Mouse (Mus musculus) kidney, adult 9 months (tissue): ENCODE data around the gene Eef1akmt4.
"Not testable (repeated sequence)": the region's sequence is repeated elsewhere in the genome, so short reads cannot be mapped to it uniquely, and the experiment has no call there.

Experiments
- DNase-seq: peaks from one replicate; pipeline ENCODE4 v3.0.0; 2022

The Eef1akmt4 gene

DNA sequence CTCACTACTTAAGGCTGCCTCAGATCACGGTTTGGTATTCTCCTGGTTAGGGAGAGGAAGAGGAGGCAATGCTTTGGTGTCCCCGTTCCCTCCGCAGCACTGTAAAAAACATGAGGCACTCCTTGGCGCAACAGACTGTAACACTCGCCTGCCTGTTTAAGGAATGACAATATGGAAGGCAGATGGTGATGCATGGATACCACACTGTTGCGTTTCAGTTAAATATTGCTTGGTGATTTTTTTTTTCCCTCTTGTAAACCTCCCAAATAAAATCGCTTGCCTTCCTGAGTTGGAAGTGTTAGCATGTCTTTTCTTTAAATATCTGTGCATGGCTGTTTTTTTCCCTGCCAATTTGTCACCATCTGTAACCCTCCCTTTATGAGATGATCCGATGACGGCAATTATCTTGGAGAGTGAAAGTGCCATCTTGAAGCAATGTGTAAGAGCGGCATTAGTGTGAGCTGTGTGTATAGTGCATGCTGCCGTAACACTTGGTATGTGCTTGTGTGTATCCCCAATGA, 17.5 kb downstream of the Eef1akmt4 start:
- DNase-seq, result no peak

DNA sequence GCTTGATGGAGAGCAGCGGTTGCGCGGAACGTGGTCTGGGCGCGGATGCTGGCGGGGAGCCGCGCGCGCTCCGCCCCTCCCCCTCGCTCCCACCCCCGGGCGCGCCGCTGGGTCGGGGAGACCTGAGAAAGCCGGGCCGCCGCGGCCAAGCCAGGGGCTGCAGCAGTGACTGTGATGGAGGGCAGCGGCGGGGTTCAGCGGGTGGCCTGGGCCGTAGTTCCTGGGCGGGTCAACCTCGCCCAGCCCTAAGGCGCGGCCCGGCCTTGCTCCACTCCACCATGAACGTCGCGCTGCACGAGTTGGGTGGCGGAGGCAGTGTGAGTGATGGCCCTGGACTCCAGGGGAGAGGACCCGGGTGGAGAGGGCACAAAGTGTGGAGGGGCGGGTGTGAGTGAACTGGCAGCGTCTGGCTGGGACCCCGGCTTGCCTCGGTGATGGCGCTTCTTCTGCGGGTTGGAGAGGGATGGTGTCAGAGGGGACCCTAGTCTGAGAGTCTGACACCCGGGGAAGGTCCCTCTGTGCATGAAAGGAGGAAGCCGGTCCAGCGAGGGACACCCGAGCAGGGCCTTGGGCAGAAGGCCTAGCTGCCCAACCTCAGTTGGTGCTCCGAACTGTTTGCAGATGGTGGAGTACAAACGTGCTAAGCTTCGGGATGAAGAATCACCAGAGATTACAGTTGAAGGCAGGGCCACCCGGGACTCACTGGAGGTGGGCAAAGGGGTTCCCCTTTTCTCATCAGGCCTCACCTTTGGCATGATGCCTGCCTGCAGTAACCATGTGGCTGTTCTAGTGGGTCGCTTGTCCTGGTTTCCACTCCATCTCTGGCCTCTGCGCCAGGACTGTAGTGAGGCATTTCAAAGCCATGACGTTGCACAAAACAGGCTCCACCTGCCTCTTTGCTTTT, 18.6 kb downstream of the Eef1akmt4 start, which contains the start of gene Ece2:
TSS of gene Ece2 (plus strand) at position 98 of the 904 bp plus-strand sequence.
- no peak for DNase-seq

DNA sequence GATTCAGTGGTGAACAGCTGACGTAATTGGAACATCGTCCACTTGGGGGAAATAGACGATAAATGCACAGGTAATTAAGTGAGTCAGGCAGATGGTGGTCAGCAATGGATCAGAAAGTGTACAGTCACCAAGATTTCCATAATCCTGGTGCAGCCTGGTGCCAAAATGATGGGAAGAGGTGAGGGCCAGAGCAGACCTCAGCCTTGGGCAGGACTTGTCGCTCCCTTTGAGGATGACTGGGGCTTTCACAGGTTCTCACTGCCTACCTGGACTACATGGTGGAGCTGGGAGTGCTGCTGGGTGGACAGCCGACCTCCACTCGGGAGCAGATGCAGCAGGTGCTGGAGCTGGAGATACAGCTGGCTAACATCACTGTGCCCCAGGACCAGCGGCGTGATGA, 26.0 kb downstream of the Eef1akmt4 start:
- DNase-seq, result no peak

DNA sequence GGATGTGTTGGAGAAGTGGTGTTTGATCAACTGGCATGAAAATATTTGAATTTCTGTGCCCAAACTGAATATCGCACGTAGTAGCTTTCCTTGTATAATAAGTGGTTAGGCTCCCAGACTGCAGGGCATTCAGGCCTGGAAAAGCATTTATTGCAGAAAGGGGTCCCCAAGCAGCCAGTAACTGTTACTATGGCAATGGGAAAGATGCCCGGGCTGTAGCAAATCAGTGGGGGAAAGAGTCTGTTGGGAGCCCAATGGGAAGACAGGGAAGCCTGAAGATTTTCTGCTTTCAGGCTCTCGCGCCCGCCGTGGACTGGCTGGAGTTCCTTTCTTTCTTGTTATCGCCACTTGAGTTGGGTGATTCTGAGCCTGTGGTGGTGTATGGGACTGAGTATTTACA, 27.0 kb downstream of the Eef1akmt4 start:
- no peak for DNase-seq

DNA sequence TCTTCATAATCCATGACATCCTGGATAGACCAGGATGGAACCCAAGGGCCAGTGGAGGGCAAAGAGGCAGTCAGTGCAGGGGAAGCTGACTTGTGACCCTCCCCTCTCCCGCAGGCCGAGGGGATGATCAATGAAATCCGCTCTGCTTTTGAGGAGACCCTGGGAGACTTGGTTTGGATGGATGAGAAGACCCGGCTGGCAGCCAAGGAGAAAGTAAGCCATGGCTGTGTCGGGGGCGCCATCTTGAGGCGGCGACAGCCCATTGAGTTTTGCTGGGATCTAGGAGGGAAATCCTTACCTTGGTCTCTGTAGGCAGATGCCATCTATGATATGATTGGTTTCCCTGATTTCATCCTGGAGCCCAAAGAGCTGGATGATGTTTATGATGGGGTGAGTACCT, 30.8 kb downstream of the Eef1akmt4 start:
- DNase-seq, result peak; percentile 72

DNA sequence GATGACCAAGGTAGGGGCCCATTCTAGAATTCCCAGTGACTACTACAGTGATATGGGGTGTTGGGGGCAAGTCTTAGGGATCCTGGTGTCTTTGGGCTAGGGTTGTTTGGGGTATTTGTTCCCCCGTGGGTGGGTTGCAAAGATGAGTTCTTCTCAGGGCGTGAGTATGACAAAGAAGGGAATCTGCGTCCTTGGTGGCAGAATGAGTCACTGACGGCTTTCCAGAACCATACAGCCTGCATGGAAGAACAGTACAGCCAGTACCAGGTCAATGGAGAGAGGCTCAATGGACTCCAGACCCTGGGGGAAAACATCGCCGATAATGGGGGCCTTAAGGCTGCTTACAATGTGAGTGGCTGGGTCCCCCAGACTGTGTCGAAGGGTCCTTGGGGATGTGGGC, 32.5 kb downstream of the Eef1akmt4 start:
- DNase-seq, result no peak

DNA sequence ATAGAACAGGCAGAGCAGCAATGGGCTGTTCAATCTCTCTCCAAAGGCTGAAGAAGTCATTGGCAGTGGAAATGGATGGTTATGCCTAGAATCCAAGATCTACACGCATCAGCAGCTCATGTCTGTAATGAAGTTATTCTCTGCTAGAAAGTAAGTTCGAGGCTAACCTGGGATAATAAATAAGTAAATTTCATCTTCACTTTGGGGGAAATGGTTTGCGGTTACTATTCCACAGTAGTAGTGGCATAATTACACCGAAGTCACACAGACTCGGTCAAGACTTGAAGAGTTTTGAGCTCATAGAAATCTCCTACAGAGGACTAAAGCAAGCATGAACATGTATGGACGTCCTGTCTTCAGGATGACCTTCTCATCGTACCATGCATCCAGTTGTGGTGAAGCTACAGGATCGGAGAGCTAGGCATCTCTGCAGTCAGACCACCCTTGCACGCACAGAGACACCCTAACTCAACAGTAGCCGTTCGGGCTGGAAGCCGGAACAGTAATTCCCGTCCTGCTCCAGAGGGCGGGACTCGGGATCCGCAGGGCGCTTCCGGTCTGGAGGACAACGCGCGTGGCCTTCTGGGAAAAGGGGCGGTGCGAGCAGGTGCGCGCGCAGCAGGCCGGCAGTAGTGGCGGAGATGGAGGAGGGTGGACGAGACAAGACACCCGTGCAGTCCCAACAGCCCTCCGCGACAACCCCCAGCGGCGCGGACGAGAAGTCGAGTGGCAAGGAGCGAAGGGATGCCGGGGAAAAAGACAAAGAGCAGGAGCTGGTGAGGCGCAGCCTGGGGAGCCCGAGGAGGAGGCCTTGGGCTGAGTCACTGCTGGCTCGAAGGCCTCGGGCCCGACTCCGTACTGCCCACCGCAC, 39.9 kb downstream of the Eef1akmt4 start, which contains the start of gene Psmd2:
TSS of gene Psmd2 (plus strand) at position 577 of the 871 bp plus-strand sequence.
- peak; percentile 97 for DNase-seq

DNA sequence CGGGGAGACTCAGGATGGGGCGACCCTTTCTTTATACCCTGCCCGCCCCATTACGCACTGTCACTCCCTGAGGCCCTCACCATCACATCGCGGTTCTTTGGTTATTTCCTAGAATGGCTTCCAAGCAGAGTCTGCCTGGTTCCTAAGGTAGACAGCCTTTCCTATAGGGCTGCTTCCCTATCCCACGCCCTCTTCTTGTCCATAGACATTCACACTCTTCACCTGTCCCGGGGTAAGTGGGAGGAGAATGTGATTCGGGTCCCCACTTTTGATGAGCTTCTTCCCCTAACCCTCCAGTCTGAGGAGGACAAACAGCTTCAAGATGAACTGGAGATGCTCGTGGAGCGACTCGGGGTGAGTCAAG, 40.5 kb downstream of the Eef1akmt4 start:
- DNase-seq, result no peak

DNA sequence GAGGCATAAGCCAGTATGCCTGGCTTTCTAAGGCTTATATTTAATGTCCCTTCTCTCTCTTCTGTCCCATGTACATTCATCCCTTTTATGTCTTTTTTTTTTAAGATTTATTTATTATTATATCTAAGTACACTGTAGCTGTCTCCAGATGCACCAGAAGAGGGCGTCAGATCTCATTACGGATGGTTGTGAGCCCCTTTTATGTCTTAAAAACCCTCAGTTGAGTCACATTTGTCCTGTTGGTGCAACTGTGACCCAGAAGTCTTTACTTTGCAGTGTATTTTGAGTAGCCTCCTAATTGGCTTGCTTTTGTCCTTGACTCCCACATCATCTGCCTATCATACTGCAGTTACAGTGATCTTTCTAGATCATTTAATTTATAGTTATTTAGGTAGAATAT, 41.9 kb downstream of the Eef1akmt4 start:
- DNase-seq, result no peak

DNA sequence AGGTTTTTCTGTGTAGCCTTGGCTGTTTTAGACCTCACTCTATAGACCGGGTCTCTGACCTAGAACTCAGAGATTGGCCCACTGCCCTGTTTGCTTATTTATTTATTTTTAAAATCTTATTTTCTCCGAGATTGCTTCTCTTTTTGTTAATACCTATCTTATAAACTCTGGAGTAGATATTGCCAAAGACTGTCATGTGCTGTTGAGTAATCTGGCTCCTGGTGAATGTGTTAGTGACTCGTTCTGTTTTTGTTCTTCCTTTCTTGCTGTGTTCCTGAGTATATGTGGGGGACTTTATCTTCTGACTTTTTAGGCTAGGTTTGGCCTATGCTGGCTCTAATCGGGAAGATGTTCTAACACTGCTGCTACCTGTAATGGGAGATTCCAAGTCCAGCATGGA, 46.3 kb downstream of the Eef1akmt4 start:
- DNase-seq, result no peak

DNA sequence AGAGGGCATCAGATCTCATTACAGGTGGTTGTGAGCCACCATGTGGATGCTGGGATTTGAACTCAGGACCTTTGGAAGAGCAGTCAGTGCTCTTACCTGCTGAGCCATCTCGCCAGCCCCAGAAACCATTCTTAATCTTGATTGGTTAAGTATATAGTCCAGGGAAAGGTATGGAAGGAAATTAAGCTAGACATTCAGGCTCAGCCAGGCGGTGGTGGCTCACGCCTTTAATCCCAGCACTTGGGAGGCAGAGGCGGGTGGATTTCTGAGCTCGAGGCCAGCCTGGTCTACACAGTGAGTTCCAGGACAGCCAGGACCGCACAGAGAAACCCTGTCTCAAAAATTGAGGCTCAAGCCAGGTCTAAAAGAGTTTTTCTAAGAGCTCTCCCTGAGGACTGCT, 56.6 kb downstream of the Eef1akmt4 start, which contains the start of gene Eif4g1:
TSS of gene Eif4g1 (plus strand) at position 301 of the 400 bp plus-strand sequence.
- not testable (repeated sequence) for DNase-seq
